Mouse (Mus musculus): ENCODE measurements at regions not wholly inside any gene's neighbourhood (a gene's known extent, or its start where the extent isn't known, plus 50 kb on each side); places are given as distances from the start of the nearest gene placed in this dataset.
"Not testable (repeated sequence)": the region's sequence is repeated elsewhere in the genome, so short reads cannot be mapped to it uniquely, and the experiment has no call there.

DNA sequence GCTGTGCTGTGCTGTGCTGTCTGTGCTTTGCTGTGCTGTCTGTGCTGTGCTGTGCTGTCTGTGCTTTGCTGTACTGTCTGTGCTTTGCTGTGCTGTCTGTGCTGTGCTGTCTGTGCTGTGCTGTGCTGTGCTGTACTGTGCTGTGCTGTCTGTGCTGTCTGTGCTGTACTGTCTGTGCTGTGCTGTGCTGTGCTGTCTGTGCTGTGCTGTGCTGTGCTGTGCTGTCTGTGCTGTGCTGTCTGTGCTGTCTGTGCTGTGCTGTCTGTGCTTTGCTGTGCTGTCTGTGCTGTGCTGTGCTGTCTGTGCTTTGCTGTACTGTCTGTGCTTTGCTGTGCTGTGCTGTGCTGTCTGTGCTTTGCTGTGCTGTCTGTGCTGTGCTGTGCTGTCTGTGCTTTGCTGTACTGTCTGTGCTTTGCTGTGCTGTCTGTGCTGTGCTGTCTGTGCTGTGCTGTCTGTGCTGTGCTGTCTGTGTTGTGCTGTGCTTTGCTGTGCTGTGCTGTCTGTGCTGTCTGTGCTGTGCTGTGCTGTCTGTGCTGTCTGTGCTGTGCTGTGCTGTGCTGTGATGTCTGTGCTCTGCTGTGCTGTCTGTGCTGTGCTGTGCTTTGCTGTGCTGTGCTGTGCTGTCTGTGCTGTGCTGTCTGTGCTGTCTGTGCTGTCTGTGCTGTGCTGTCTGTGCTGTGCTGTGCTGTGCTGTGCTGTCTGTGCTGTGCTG, 197.5 kb downstream of the Tcp10c start:
- DNase-seq: not testable (repeated sequence)

GRCm38 (mm10) chr17:13552840-13553239, 198.5 kb downstream of the Tcp10c start:
- DNase-seq: not testable (repeated sequence)

GRCm38 (mm10) chr17:13555311-13556059, 201.1 kb downstream of the Tcp10c start:
- DNase-seq: peak in 1 of 2 experiments; percentile 15

GRCm38 (mm10) chr17:13556060-13556660, 201.8 kb downstream of the Tcp10c start:
- DNase-seq: not testable (repeated sequence)

GRCm38 (mm10) chr17:13558863-13559262, 201.5 kb upstream of the Afdn start:
- no peak for DNase-seq

GRCm38 (mm10) chr17:13561342-13561741, 199.0 kb upstream of the Afdn start:
- DNase-seq: no peak

GRCm38 (mm10) chr17:13562974-13563373, 197.4 kb upstream of the Afdn start:
- no peak for DNase-seq

DNA sequence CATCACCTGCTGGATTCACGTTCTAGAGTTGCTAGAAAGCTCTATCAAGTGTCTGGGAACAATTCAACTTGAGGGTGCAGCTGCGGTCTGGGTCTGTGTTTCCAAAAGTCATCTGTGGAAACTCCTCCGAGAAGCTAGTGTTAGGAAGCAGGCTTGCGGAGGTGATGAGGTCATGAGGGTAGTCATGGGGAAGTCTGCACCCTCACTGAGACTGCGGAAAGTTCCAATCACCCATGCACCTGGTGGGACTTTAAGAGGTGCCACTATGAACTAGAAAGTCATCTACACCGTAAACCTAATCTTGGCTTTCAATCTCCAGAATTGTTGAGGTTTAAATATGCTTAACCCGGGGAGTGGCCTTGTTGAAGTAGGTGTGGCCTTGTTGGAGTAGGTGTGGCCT, 195.5 kb upstream of the Afdn start:
- no peak for DNase-seq

DNA sequence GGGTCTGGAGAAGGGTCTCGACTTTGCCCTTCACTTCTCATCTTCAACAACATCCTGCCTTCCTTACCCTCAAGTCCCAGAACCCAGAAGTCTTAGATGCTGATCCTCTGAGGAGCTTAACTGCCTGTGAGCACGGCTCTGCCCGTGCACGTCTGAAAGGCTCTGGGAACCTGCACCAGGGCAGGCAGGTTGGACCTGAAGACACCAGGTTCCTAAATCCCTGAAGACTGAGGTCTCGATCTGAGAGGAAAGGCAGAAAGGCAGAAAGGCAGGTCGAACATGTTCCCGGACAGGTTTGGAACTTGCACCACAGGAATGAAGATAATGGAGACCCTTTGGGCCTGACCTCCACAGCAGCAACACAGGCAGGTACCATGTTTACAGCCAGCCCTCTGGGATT, 193.7 kb upstream of the Afdn start:
- no peak for DNase-seq

- DNase-seq: no peak
These were observed 193.2 kb upstream of the Afdn start for GRCm38 (mm10) chr17:13567183-13567582.

DNA sequence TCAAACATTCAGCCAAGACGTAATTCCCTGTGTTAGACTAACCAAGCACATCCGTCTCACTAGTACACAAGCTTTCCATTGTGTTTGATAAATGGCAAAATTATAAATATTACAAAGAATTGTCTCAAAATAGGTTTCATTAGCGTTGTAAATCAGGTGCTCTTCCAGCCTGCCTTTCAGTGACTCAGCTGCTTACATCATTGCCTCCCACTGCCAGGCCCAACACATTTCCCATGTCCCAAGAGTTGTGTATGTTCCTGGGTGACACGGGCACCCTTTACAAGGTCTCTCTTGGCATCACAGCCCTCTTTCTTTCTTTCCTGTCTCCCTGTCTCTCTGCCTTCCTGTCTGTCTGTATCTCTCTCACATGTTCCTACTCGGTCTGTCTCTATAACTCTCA, 189.5 kb upstream of the Afdn start:
- no peak for DNase-seq

DNA sequence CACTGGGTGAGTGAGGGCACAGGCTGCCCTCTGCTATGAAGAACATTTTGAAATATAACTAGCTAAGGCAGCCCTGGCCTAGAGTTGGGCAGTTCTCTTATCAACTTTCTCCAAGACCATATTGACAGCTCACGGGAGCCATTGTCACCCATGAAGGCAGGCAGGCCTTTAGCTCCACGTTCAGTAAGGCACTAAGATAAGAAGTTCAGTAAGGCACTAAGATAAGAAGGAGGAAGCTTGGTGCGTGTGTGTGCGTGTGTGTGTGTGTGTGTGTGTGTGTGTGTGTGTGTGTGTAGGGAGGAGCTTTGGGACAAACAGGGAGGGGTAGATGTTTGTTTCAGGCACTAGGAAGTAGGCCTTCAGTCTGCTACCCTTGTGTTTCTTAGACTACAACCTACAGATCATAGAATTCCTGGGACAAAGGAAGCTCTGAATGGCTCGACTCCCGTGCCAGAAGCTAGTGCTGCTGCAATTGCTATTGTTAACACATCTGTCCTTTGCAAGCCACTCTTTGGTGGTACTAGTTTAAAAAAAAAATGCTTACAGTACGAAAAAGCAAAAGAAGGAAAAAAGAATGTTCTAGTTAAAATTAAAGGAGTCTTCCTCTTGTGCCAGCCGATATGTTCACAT, 188.0 kb upstream of the Afdn start:
- no peak for DNase-seq

DNA sequence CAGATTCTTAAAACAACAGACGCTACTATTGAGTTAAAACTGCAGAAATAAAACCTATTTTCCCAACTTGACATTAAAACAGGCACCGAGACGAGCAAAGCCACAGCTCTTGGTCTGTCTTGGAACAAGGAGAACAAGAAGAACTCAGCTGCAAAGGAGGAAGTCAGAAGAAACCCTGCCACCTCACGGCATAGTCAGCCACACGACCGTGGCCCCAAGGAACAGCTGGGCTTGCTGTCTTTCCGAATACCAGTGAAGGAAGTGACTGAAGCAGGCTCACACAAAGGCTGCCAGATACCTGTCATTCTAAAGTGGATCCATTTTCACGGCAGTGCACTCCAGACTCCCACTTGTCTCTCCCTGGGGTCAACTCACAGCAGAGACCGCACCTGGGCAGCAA, 187.3 kb upstream of the Afdn start:
- DNase-seq: no peak

GRCm38 (mm10) chr17:13574122-13574521, 186.2 kb upstream of the Afdn start:
- DNase-seq: no peak

DNA sequence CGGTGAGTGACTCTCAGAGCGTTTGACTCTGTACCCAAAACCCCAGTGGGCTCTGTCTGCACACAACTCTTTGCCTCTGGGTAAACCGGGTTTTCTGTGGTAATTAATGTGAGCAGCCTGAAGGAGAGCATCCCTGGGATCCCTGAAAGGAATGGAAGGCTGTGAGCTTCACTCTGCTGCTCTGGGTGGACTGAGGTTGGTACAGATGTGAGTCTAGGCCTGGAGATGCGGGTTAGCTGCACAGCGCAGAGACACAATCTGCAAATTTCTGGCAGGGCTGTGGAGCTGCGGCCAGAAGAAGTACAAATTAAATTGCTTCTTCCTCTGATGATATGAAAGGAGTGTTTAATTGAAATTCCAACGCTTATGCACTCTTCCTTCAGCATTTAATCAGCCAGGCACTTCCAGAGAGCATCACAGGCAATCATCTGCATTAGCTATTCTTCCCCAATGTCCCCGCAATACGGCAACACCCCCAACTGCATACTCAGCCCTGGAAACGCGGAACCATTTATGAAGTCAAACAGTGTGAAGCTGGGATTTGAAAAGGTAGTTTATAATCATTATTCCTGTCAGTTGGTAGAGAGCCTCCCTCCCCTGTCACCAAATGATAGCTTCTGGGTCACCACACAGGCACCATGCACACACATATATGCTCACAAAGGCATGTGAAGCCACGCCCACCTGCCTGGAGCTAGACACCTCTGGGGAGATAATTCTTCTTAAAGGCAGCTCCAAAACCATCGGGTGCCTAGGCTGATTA, 185.5 kb upstream of the Afdn start:
- no peak for DNase-seq

- DNase-seq: no peak
These were observed 182.5 kb upstream of the Afdn start for GRCm38 (mm10) chr17:13577798-13578197.

GRCm38 (mm10) chr17:13581214-13581920, 179.0 kb upstream of the Afdn start:
- no peak for DNase-seq

DNA sequence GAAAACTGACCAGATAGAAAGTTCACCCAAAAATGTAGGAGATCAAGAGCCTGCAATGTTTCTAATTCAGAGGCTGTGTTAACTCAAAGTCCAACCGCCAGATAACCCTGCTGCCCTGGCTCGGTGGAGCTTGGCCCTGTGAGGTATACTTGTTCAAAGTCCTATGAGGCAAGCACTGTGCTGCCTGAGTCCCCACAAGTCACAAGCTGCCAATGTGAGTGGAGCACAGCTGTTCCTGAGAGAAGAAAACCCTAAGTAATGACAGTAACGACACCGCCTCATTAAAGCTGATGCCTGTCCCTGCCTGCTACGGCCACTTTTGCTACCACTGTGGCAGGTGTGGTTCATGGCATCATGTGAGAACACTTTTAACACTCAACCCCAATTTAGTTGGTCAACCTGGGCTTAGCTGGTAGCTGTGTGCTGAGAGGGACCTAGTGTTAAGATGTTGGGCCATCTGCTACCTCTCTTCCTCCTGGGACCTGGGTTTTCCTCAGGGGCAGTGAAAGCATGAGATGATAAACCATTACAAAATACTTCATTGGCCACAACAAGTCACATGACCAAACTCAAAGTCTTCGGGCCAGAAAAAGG, 178.2 kb upstream of the Afdn start:
- no peak for DNase-seq

- peak; percentile 52 to 59 for DNase-seq
These were observed 176.7 kb upstream of the Afdn start for GRCm38 (mm10) chr17:13583475-13584233.

DNA sequence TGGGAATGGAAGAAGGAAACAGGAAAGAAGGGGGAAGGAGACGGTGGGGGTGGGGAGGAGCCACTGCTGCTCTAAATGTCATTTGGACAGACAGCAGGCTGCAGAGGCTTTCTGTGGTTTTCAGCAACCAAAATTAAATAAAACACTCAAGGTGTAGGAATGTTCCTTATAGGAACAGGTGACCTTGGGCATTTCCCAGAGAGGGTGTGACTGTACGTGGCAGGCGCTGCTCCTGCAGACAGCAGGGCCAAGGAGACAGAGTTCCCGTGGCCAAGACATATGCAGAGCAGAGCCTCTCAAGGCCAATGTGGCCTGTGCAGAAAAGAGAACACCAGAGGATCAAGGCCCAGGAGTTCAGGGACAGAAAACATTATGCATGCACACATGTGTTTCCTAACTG, 175.9 kb upstream of the Afdn start:
- DNase-seq: peak; percentile 20 to 22

Measured in cerebellum, postnatal 36 days (tissue).